Mouse (Mus musculus): ENCODE measurements around the gene Sept9. TPM values are rescaled to one million over a fixed set of nuclear protein-coding genes. Genes with fewer than 3 reads are reported as not detected.
"Not testable (repeated sequence)": the region's sequence is repeated elsewhere in the genome, so short reads cannot be mapped to it uniquely, and the experiment has no call there.

Gene Sept9
- polyA plus RNA-seq, 2 experiments from 2014 or later = 277 to 424 TPM

GRCm38 (mm10) chr11:117314026-117314425, 114.6 kb downstream of the Sept9 start:
- ATAC-seq = no peak

GRCm38 (mm10) chr11:117314520-117314919, 115.1 kb downstream of the Sept9 start:
- no peak for ATAC-seq

- no peak for ATAC-seq
Observed at GRCm38 (mm10) chr11:117315309-117315708, 115.8 kb downstream of the Sept9 start.

GRCm38 (mm10) chr11:117316441-117317331, 117.2 kb downstream of the Sept9 start:
- peak; percentile 18 for ATAC-seq

GRCm38 (mm10) chr11:117317429-117318101, 118.1 kb downstream of the Sept9 start:
- no peak for ATAC-seq

- no peak for ATAC-seq
Observed at GRCm38 (mm10) chr11:117318202-117318601, 118.7 kb downstream of the Sept9 start.

- peak; percentile 66 for ATAC-seq
Observed at GRCm38 (mm10) chr11:117318731-117319542, 119.5 kb downstream of the Sept9 start.

GRCm38 (mm10) chr11:117319543-117320335, 120.3 kb downstream of the Sept9 start:
- peak; percentile 40 for ATAC-seq

GRCm38 (mm10) chr11:117320482-117320881, 121.0 kb downstream of the Sept9 start:
- ATAC-seq = no peak

GRCm38 (mm10) chr11:117321311-117321971, 122.0 kb downstream of the Sept9 start:
- ATAC-seq = no peak

GRCm38 (mm10) chr11:117322311-117322710, 122.8 kb downstream of the Sept9 start:
- ATAC-seq = no peak

- no peak for ATAC-seq
Observed at GRCm38 (mm10) chr11:117322730-117323579, 123.5 kb downstream of the Sept9 start.

- no peak for ATAC-seq
Observed at GRCm38 (mm10) chr11:117323976-117324574, 124.6 kb downstream of the Sept9 start.

- not testable (repeated sequence) for ATAC-seq
Observed at GRCm38 (mm10) chr11:117324718-117325117, 125.3 kb downstream of the Sept9 start.

- ATAC-seq = peak; percentile 5
Observed at GRCm38 (mm10) chr11:117325131-117325467, 125.6 kb downstream of the Sept9 start.

GRCm38 (mm10) chr11:117325468-117326139, 126.1 kb downstream of the Sept9 start:
- peak; percentile 81 for ATAC-seq

GRCm38 (mm10) chr11:117326140-117326725, 126.8 kb downstream of the Sept9 start:
- ATAC-seq = no peak

GRCm38 (mm10) chr11:117326867-117327600, 127.6 kb downstream of the Sept9 start:
- ATAC-seq = peak; percentile 53

All from CD4-positive, CD25-positive, alpha-beta regulatory T cell, adult 4 months (primary cell).